Mouse (Mus musculus) bone marrow, adult 2 months (tissue): ENCODE data around the gene Lamp1. TPM values are rescaled to one million over a fixed set of nuclear protein-coding genes. Genes with fewer than 3 reads are reported as not detected.
A peak's percentile ranks its signal among the peaks of the same experiment; 100 is the strongest.

Experiments used
- H3K27ac ChIP-seq: fragments of 200-500 bp; 2 replicates; pipeline ENCODE4 v1.5.1; 2012; ENCODE audit warnings: low read depth, mild to moderate bottlenecking, control low read depth, inconsistent platforms, low read length; ENCODE audit not compliant: control insufficient read depth, poor library complexity, insufficient read depth
- H3K4me1 ChIP-seq: fragments of 200-500 bp; 2 replicates; pipeline ENCODE4 v1.6.1; 2011; ENCODE audit warnings: low read length; ENCODE audit not compliant: control insufficient read depth, insufficient read depth
- H3K4me3 ChIP-seq: fragments of 200-500 bp; replicated peaks from 2 replicates; pipeline ENCODE3; 2011; ENCODE audit warnings: mild to moderate bottlenecking, low read depth, low read length, control low read depth; ENCODE audit not compliant: control insufficient read depth
- CTCF ChIP-seq: fragments of 200-500 bp; IDR thresholded peaks from 2 replicates; pipeline ENCODE4 v1.5.1; 2011; ENCODE audit warnings: low read length, control low read depth; ENCODE audit not compliant: control insufficient read depth, insufficient read depth
- POLR2A ChIP-seq: fragments of 200-500 bp; IDR thresholded peaks from 2 replicates; pipeline ENCODE4 v1.6.1; 2011; ENCODE audit warnings: low read depth, mild to moderate bottlenecking, control low read depth, low read length, borderline replicate concordance; ENCODE audit not compliant: control insufficient read depth
- WGBS: fragments of 180-500 bp; shearing (Covaris S2); methylation state at CpG from one replicate; pipeline ENCODE4 v1.1.7; 2018; 5-methylcytosine and 5-hydroxymethylcytosine counted together
- polyA plus RNA-seq: library from polyadenylated mRNA; stranded (reverse); fragments of >200 nt; gene quantifications from 2 replicates; pipeline ENCODE4 v1.2.4, GENCODE M21; 2011; ENCODE audit warnings: low replicate concordance; ENCODE audit not compliant: missing spikeins, insufficient read depth, insufficient read length

Gene Lamp1
- 61.3 and 127 TPM in 2 replicates for polyA plus RNA-seq

DNA sequence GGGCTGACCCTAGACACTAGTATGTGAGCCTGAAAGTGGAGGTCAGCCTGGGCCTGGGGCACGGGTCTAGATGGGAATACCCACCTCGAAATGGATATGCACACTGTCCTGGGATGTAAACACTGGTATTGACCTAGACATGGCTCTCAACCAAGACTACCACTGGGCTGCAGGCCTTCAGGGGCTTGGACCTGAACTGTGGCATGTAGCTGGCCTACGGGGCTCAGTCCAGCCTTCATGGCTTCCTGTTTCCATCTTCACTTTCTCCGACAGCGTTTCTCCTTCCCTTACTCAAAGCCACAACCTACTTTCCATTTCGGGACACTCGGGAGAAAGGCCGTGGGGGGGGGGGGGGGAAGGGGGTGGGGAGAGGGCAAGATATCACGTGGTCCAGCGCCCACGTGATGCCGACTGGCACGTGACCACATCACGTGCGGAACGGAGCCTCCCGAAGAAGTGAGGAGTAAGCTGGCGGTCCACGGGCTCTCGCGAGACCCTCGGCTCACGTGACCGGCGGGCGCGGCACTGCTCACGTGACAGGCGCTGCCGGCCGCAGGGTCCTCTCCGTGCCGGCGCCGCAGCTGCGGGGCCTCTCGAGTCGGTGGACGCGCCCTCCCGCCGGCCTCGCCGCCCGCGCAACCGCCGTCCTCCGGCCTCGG is at the start of gene Lamp1:
Gene Lamp1, plus strand, starts transcription at position 444 of the 659 bp plus-strand sequence.
- Histone ChIP-seq H3K27ac (peak within 1 kb of the TSS; percentile 73), H3K4me3 (peak within 1 kb of the TSS; percentile 81), H3K4me1 (peaks cover 4% of the 10 kb centered on the region; the same call in 1 of the 2 replicates)
- WGBS, result under 1% methylated on average over 50 of the region's 50 CpGs
- no peak for TF ChIP-seq CTCF
- TF ChIP-seq POLR2A, result peak; percentile 59; the same call in 1 of the 2 replicates

DNA sequence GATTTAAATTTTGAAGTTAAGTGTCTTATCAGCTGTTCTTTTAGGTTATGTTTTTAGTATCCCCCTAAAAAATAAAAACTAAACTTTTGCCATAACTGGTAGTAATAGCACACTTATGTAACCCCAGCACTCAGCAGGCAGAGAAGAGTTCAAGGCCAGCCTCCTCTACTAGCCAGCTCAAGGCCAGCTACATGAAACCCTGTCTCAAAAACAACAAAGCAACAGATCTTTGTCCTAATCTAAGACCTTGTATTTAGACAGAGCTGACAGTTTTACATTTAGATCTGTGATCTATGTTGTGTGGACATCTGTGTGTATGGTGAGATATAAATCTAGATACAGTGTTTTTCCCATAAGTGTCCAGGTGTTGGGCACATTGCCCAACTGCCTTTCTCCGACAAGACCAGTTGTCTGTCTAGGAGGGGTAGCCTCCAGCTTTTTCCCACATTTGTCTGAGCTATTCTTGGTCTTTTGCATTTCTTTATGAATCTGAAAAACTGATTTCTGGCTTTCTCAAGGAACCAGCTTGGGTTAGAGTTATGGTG is 49.5 kb upstream of the Lamp1 start:
- no peak for TF ChIP-seq POLR2A
- TF ChIP-seq CTCF, result no peak
- no peaks in the 10 kb centered on the region; the same call in 1 of the 2 replicates for H3K4me1 ChIP-seq
- WGBS, result 50% methylated on average over 1 of the region's 1 CpGs
- no peak overlapping the region for H3K27ac ChIP-seq
- peak overlapping the region; percentile 15 for H3K4me3 ChIP-seq

DNA sequence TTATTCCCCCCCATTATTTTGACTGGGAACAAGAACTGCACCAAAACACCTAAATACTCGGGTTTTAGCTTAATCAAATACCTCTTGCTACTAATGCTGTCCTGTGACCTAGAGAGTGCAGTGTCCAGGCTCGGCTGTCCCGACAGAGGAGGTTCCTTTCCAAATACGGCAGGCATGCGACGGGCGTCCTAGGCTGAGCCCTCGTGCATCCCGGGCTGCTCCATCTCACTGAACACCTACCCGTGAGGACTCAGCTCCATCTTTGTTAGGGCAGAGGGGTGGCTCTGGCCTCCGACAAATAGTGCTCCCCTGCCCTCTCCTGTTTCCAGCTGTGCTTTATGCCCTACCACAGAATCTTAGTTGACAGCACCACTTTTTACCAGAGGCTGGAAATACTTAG is 47.0 kb upstream of the Lamp1 start:
- TF ChIP-seq CTCF (no peak), POLR2A (no peak)
- 90% methylated on average over 11 of the region's 11 CpGs for WGBS
- H3K4me3 ChIP-seq, result no peak overlapping the region
- H3K4me1 ChIP-seq, result no peaks in the 10 kb centered on the region; the same call in 1 of the 2 replicates
- no peak overlapping the region for H3K27ac ChIP-seq

DNA sequence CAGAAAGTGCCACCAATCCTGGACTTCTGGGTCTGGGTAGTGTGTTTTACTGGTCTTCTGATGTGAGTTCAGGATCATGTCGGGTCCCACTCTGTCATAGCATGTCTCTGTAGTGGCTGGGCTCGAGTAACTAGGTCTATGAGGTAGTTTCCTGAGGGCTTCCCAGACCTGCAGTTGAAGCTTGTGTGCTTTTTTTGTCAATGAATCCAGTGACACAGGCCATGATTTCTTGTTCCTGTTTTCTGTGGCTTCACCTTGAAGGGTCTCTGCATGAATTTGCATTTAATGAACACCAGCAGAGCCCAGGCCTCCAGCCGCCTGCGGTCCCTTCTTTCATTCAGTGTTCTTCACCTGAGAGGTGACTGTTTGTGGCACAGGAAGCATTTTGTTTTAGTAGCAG is 45.7 kb upstream of the Lamp1 start:
- H3K27ac ChIP-seq, result no peak overlapping the region
- 46% methylated on average over 4 of the region's 4 CpGs for WGBS
- H3K4me3 ChIP-seq, result no peak overlapping the region
- no peaks in the 10 kb centered on the region; the same call in 1 of the 2 replicates for H3K4me1 ChIP-seq
- TF ChIP-seq POLR2A, result no peak
- TF ChIP-seq CTCF, result no peak

DNA sequence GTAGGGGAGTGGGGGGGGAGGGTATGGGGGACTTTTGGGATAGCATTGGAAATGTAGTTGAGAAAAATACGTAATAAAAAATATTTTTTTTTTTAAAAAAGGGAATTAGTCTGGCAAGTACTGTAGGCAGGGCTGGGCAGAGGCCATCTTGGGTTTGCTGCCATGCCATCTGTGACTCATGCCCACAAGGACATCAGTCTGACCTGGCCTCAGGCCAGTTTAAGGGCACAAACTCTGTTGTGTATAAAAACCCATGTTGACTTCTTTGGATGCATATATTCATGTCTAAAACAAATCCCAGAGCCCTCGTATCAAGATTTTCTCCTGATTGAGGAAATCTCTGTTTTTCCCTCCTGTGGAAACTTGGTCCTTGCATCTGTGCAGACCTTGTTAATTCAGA is 41.9 kb upstream of the Lamp1 start:
- Histone ChIP-seq H3K4me3 (no peak overlapping the region), H3K4me1 (no peaks in the 10 kb centered on the region; the same call in 1 of the 2 replicates), H3K27ac (no peak overlapping the region)
- 94% methylated on average over 2 of the region's 2 CpGs for WGBS
- TF ChIP-seq CTCF (no peak), POLR2A (no peak)

DNA sequence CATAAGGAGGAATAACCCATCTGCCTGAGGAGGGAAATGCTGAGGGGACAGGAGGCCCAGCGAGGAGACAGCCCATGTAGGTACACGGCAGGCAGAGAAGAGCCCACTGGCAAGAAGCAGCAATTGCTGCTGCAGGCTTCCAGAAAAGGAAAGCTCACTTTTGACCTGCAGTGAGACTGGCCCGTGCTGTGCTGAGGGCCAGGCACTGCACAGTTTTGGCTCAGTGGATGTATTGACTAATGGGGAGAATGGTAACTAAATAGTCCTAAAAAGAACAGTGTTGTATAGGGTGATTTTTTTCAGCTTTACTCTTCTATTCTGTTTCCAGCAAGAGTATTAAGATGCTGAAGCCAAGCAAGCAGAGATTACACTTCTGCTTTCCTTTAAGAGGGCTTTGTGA is 40.4 kb upstream of the Lamp1 start:
- Histone ChIP-seq H3K4me3 (no peak overlapping the region), H3K27ac (no peak overlapping the region), H3K4me1 (no peaks in the 10 kb centered on the region; the same call in 1 of the 2 replicates)
- TF ChIP-seq CTCF (no peak), POLR2A (no peak)
- 85% methylated on average over 3 of the region's 3 CpGs for WGBS

DNA sequence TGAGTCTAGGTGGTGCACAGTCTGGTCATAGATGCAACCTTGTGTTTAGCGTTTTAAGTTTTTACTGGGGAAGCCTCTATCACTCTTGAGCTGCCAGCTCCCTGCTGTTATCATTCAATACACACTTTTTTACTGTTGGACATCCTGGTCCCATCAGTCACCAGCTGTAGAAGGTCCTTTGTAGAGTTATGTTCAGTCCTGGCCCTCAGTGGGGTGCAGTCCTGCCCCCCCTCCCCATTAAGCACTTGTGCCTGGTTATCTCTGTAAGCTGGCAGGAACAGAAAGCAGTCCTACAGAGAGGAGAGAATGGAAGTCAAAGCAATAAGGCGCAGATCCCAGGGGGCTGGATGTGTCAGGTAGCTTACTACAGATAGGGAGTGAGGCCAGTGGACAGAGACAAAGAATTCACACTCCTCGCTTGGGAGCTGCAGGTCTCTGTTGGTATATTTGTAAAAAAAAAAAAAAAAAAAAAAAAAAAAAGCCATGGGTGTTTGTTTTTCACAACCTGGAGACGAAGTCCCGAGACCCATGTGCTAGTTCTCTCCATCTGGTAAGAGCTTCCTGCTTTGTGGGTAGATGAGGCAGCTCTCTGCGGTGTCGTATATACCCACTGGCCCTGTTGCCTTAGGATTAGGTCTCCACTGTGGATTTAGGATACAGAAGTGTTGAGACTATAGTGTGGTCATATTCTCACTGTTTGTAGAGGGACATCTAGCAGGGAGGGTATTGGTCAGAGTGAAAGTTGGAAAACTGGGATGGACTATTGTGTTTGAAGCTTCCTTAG is 37.9 kb upstream of the Lamp1 start:
- Histone ChIP-seq H3K4me1 (no peaks in the 10 kb centered on the region; the same call in 1 of the 2 replicates), H3K4me3 (no peak overlapping the region), H3K27ac (peak overlapping the region; percentile 39)
- TF ChIP-seq POLR2A, result no peak
- TF ChIP-seq CTCF, result no peak
- WGBS, result 34% methylated on average over 7 of the region's 7 CpGs

DNA sequence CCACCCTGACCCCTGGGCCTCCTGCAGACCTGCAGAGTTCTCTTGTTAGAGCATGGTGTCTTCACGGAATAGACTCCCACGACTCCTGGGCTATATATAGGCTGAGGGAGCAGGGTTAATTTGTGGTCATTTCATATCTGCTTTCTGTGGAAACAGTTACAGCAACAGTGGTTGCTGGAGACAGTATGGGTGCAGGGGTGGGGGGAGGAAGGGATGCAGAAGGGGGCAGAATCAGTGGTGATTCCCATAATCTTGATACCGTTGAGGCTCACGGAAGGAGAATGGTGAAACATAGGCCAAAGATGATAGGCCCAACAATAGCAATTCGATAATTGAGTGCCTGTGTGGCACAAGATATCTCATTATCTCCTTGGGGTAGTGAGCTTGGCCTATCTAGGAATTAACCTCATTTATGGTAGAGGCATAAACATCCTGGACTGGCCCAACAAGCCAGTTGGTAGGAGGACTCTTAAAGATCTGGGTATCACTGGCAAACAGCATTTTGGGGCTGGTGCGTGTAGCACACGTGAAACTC is 36.0 kb upstream of the Lamp1 start:
- TF ChIP-seq POLR2A, result no peak
- no peak for TF ChIP-seq CTCF
- WGBS, result 63% methylated on average over 7 of the region's 7 CpGs
- no peaks in the 10 kb centered on the region; the same call in 1 of the 2 replicates for H3K4me1 ChIP-seq

More for the DNA sequence above, 36.0 kb upstream of the Lamp1 start:
- Histone ChIP-seq H3K27ac (no peak overlapping the region), H3K4me3 (no peak overlapping the region)
